Mouse (Mus musculus) left cerebral cortex, postnatal 10 days (tissue): Measurements from ENCODE around the gene Nup188. TPM values are rescaled to one million over a fixed set of nuclear protein-coding genes. Genes with fewer than 3 reads are reported as not detected.

Source experiments
- DNase-seq, 2 experiments: peaks; one replicate each; pipeline ENCODE4 v3.0.0; 2021 to 2022; ENCODE audit warnings: low spot score in 2 of 2, mixed read lengths in 1 of 2; ENCODE audit errors: extremely low spot score in 1 of 2
- intact Hi-C: fragments of 180-260 bp; cut with DNase I; formaldehyde crosslinking; loops from one replicate; pipeline ENCODE4 v1.15.1; 2025
- total RNA-seq, 2 experiments: library from RNA; stranded (reverse); gene quantifications; 2 replicates each; pipeline ENCODE4 v1.2.3; 2021

Gene Nup188
- total RNA-seq, 2 experiments from 2014 or later, result 23.7 to 23.9 TPM

- intact Hi-C loops, result loop anchor here (5.0 kb wide), 1 partner anchor 33 kb away; no protein-coding TSS in a partner anchor
Measured at GRCm38 (mm10) chr2:30335324-30335723, 49.1 kb downstream of the Nup188 start.

GRCm38 (mm10) chr2:30336174-30336915 lies 50.1 kb downstream of the Nup188 start:
- DNase-seq, result no peak
- intact Hi-C loops, result loop anchor here (5.0 kb wide), 1 partner anchor 34 kb away; no protein-coding TSS in a partner anchor

More at GRCm38 (mm10) chr2:30335324-30335723, 49.1 kb downstream of the Nup188 start:
- DNase-seq, result no peak

GRCm38 (mm10) chr2:30337179-30337578 lies 51.0 kb downstream of the Nup188 start:
- intact Hi-C loops, result loop anchor here (5.0 kb wide), 1 partner anchor 35 kb away; no protein-coding TSS in a partner anchor
- no peak for DNase-seq

- intact Hi-C loops, result no loop called here
- DNase-seq, result no peak
Measured at GRCm38 (mm10) chr2:30342061-30342460, 55.9 kb downstream of the Nup188 start.

GRCm38 (mm10) chr2:30342544-30342943 lies 56.3 kb downstream of the Nup188 start:
- no peak for DNase-seq
- intact Hi-C loops, result no loop called here

GRCm38 (mm10) chr2:30343601-30344137 lies 57.5 kb downstream of the Nup188 start:
- intact Hi-C loops, result no loop called here
- peak in 1 of 2 experiments; percentile 68 for DNase-seq

- intact Hi-C loops, result no loop called here
- no peak for DNase-seq
Measured at GRCm38 (mm10) chr2:30345971-30346676, 59.9 kb downstream of the Nup188 start.

GRCm38 (mm10) chr2:30349196-30349595 lies 63.0 kb downstream of the Nup188 start:
- no peak for DNase-seq

GRCm38 (mm10) chr2:30351149-30351548 lies 65.0 kb downstream of the Nup188 start:
- DNase-seq, result no peak
- intact Hi-C loops, result no loop called here

More at GRCm38 (mm10) chr2:30349196-30349595, 63.0 kb downstream of the Nup188 start:
- intact Hi-C loops, result no loop called here

- intact Hi-C loops, result no loop called here
- DNase-seq, result no peak
Measured at GRCm38 (mm10) chr2:30355861-30356260, 69.7 kb downstream of the Nup188 start.

GRCm38 (mm10) chr2:30356266-30356665 lies 70.1 kb downstream of the Nup188 start:
- DNase-seq, result no peak

GRCm38 (mm10) chr2:30356906-30357305 lies 70.7 kb downstream of the Nup188 start:
- DNase-seq, result no peak
- intact Hi-C loops, result no loop called here

More at GRCm38 (mm10) chr2:30356266-30356665, 70.1 kb downstream of the Nup188 start:
- intact Hi-C loops, result no loop called here

GRCm38 (mm10) chr2:30357552-30358510 lies 71.6 kb downstream of the Nup188 start:
- intact Hi-C loops, result no loop called here
- DNase-seq, result peak in 1 of 2 experiments; percentile 52

- intact Hi-C loops, result no loop called here
- peak; percentile 50 to 93 for DNase-seq
Measured at GRCm38 (mm10) chr2:30358533-30359531, 72.6 kb downstream of the Nup188 start, which contains the start of gene Sh3glb2. Sh3glb2 (minus strand) TSS chr2:30359337.

GRCm38 (mm10) chr2:30360626-30361025 lies 74.4 kb downstream of the Nup188 start:
- intact Hi-C loops, result no loop called here
- no peak for DNase-seq

- intact Hi-C loops, result no loop called here
- DNase-seq, result no peak
Measured at GRCm38 (mm10) chr2:30362865-30363264, 76.7 kb downstream of the Nup188 start.
